Mouse (Mus musculus) lung, embryonic 16.5 days (tissue): ENCODE results near the gene Mfrp. TPM values are rescaled to one million over a fixed set of nuclear protein-coding genes. Genes with fewer than 3 reads are reported as not detected.

Experiments
- ATAC-seq: fragments of 200-750 bp; cut with Nextera tagmentation; 2 replicates; pipeline ENCODE4 v1.8.0; 2017; ENCODE audit warnings: low read depth, mild to moderate bottlenecking, moderate library complexity
- H3K27ac ChIP-seq: fragments of 300-500 bp; sonication (generic); 2 replicates; pipeline ENCODE4 v1.5.1; 2014; ENCODE audit warnings: mild to moderate bottlenecking, control low read depth, low read length
- H3K27me3 ChIP-seq: fragments of 300-500 bp; sonication (generic); 2 replicates; pipeline ENCODE4 v1.6.1; 2014; ENCODE audit warnings: low read depth, low read length, mixed read lengths; ENCODE audit not compliant: control insufficient read depth, insufficient read depth
- H3K36me3 ChIP-seq: fragments of 300-500 bp; sonication (generic); 2 replicates; pipeline ENCODE4 v1.6.1; 2014; ENCODE audit warnings: low read length; ENCODE audit not compliant: control insufficient read depth, insufficient read depth
- H3K4me1 ChIP-seq: fragments of 300-500 bp; sonication (generic); replicated peaks from 2 replicates; pipeline ENCODE4 v1.6.1; 2014; ENCODE audit warnings: low read length, mixed read lengths; ENCODE audit not compliant: control insufficient read depth, insufficient read depth
- H3K4me2 ChIP-seq: fragments of 300-500 bp; sonication (generic); 2 replicates; pipeline ENCODE4 v1.6.1; 2014; ENCODE audit warnings: low read depth, low read length, control low read depth
- H3K4me3 ChIP-seq: fragments of 300-500 bp; sonication (generic); 2 replicates; pipeline ENCODE4 v1.5.1; 2014; ENCODE audit warnings: mild to moderate bottlenecking, low read length, control low read depth
- H3K9ac ChIP-seq: fragments of 300-500 bp; sonication (generic); 2 replicates; pipeline ENCODE4 v1.6.1; 2014; ENCODE audit warnings: low read length, control low read depth
- H3K9me3 ChIP-seq: fragments of 300-500 bp; sonication (generic); 2 replicates; pipeline ENCODE4 v1.6.1; 2016; ENCODE audit warnings: low read length; ENCODE audit not compliant: control insufficient read depth
- WGBS: fragments of 180-500 bp; shearing (Covaris S2); extraction: QIAGEN DNeasy Blood & Tissue Kit; methylation state at CpG from one replicate; pipeline ENCODE4 v1.1.7; 2014; 5-methylcytosine and 5-hydroxymethylcytosine counted together
- polyA plus RNA-seq: library from polyadenylated mRNA; unstranded; fragments of >200 nt; fragmentation: Nextera tagmentation; extraction: Ambion mirVana; gene quantifications from 2 replicates; pipeline ENCODE4 v1.2.1, GENCODE M21; 2015

Gene Mfrp
- polyA plus RNA-seq, 1 experiment from 2014 or later, result 0.21 TPM

DNA sequence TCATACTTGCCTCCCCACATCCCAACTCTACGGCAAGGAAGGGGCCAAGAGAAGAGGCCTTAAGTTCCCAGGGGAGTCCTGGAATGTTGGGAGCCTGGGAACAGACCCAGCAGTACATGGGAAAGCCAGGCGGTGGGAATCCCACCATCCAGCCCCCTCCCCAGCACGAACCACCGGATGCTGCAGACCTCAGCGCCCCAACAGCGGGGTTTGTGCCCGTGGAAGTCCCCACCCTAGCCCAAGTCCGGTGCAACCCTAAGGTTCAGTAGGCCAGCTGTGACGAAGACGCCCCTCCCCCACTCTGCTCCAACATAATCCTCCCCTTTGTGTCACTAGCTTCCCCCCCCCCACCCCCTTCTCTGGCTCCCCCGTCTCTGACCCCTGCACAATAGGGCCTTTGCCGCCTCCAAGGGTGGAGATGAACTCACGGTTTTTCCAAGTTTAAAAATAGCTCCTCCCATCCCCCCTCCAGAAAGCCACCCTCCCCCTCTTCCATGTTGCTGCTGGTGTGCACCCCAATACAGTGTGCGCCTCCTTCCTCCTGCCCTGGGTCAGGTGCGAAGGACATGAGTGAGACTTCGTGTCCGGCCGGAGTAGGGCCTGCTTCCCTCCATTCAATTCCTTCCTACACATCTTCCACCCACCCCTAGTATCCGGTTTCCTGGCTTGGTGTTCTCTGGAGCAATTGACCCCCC is 29.2 kb downstream of the Mfrp start:
- H3K4me3 ChIP-seq, result peak overlapping the region; percentile 50
- no peaks in the 10 kb centered on the region for H3K9me3 ChIP-seq
- H3K4me1 ChIP-seq, result peaks cover 53% of the 10 kb centered on the region
- peaks cover 7% of the 10 kb centered on the region for H3K27me3 ChIP-seq
- whole genome bisulfite sequencing, result 22% methylated on average over 19 of the region's 19 CpGs
- peak overlapping the region; percentile 70 for H3K9ac ChIP-seq
- peak overlapping the region; percentile 82 for H3K4me2 ChIP-seq
- ATAC-seq, result peak; percentile 45
- H3K27ac ChIP-seq, result peak overlapping the region; percentile 93
- no peaks in the 10 kb centered on the region for H3K36me3 ChIP-seq

DNA sequence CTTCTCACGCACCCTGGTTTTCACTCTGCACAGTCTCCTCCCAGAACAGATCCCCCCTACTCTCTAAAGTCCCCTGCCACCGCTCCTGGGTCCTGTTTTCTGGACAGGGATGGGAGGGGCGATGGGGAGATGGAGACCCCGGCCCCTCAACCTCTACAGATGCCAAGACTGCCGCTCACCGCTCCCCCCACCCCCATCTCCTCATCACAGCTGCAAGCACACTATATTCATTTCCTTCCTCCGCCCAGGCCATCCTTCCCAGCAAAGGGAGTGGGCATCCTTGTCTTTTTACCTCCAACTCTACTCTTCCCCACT is 29.7 kb downstream of the Mfrp start:
- Histone ChIP-seq H3K9ac (peak overlapping the region; percentile 31; the same call in 1 of the 2 replicates), H3K9me3 (no peaks in the 10 kb centered on the region), H3K4me2 (peak overlapping the region; percentile 82), H3K27ac (peak overlapping the region; percentile 93), H3K4me1 (peaks cover 56% of the 10 kb centered on the region), H3K36me3 (no peaks in the 10 kb centered on the region), H3K27me3 (peaks cover 7% of the 10 kb centered on the region), H3K4me3 (peak overlapping the region; percentile 19; the same call in 1 of the 2 replicates)
- WGBS, result 41% methylated on average over 7 of the region's 7 CpGs
- ATAC-seq, result no peak

DNA sequence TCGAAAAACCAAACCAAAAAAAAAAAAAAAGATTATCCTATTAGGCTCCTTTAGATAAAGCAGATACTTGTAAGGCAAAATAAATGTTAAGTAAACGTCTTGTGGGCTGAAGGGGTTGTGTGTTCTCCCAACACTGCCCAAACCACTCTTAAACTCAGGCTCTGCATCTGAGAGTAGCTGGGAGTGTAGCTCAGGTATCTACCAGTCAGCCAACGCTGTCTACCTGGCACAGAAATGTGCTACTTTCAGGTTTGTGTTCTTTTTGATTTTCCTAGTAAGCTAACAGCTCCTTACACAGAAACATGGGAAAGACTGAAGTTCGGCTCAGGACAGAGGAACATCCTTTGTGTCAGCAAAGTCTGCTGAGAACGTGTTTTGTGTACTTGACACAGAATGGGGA is 30.7 kb downstream of the Mfrp start:
- H3K27me3 ChIP-seq, result peaks cover 7% of the 10 kb centered on the region
- no peaks in the 10 kb centered on the region for H3K36me3 ChIP-seq
- ATAC-seq, result no peak
- no peak overlapping the region for H3K4me2 ChIP-seq
- H3K4me1 ChIP-seq, result peaks cover 58% of the 10 kb centered on the region
- no peak overlapping the region for H3K4me3 ChIP-seq
- whole genome bisulfite sequencing, result 38% methylated on average over 5 of the region's 5 CpGs
- no peak overlapping the region for H3K9ac ChIP-seq
- H3K9me3 ChIP-seq, result no peaks in the 10 kb centered on the region
- peak overlapping the region; percentile 93 for H3K27ac ChIP-seq

DNA sequence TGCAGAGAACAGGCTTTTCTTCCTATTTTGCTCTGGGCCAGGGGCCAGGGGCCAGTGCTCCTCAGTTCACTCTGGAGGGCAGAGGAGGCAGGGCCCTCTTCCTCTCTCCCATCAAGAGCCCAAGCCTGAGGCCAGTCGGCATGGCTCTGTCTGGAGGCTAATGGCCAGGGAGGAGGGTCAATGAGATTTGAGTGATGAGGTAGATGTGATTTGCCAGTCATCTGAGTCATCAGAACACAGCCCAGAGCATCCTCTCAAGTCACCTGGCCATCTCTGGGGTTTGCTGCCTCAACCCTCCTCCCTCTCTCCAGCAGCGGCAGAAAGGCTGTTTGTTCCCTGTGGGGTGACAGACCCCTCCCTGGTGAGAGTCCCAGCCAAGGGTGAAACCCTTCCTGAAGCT is 31.8 kb downstream of the Mfrp start:
- no peak for ATAC-seq
- WGBS, result 10% methylated on average over 2 of the region's 2 CpGs
- H3K4me2 ChIP-seq, result peak overlapping the region; percentile 76
- peak overlapping the region; percentile 72 for H3K9ac ChIP-seq
- peak overlapping the region; percentile 93 for H3K27ac ChIP-seq
- H3K4me3 ChIP-seq, result peak overlapping the region; percentile 68
- H3K27me3 ChIP-seq, result peaks cover 7% of the 10 kb centered on the region
- no peaks in the 10 kb centered on the region for H3K9me3 ChIP-seq
- no peaks in the 10 kb centered on the region for H3K36me3 ChIP-seq
- H3K4me1 ChIP-seq, result peaks cover 52% of the 10 kb centered on the region

GRCm38 (mm10) chr9:44134101-44134850 is 32.7 kb downstream of the Mfrp start, which contains the start of gene Mcam:
Mcam (plus strand) TSS chr9:44134469.
- Histone ChIP-seq H3K4me1 (peaks cover 45% of the 10 kb centered on the region), H3K27me3 (peaks cover 7% of the 10 kb centered on the region), H3K4me3 (peak within 1 kb of the TSS; percentile 68), H3K36me3 (no peaks in the 10 kb centered on the region), H3K4me2 (peak within 1 kb of the TSS; percentile 76), H3K9ac (peak within 1 kb of the TSS; percentile 72), H3K9me3 (no peaks in the 10 kb centered on the region), H3K27ac (peak within 1 kb of the TSS; percentile 93)
- under 1% methylated on average over 44 of the region's 55 CpGs for WGBS
- peak; percentile 27 for ATAC-seq

GRCm38 (mm10) chr9:44134851-44135730 is 33.6 kb downstream of the Mfrp start:
- Histone ChIP-seq H3K4me2 (peak overlapping the region; percentile 76), H3K4me1 (peaks cover 41% of the 10 kb centered on the region), H3K36me3 (no peaks in the 10 kb centered on the region), H3K4me3 (peak overlapping the region; percentile 68), H3K9me3 (no peaks in the 10 kb centered on the region), H3K27ac (peak overlapping the region; percentile 93), H3K9ac (peak overlapping the region; percentile 72), H3K27me3 (peaks cover 7% of the 10 kb centered on the region)
- ATAC-seq, result peak; percentile 6; the same call in 1 of the 2 replicates
- under 1% methylated on average over 44 of the region's 49 CpGs for WGBS

DNA sequence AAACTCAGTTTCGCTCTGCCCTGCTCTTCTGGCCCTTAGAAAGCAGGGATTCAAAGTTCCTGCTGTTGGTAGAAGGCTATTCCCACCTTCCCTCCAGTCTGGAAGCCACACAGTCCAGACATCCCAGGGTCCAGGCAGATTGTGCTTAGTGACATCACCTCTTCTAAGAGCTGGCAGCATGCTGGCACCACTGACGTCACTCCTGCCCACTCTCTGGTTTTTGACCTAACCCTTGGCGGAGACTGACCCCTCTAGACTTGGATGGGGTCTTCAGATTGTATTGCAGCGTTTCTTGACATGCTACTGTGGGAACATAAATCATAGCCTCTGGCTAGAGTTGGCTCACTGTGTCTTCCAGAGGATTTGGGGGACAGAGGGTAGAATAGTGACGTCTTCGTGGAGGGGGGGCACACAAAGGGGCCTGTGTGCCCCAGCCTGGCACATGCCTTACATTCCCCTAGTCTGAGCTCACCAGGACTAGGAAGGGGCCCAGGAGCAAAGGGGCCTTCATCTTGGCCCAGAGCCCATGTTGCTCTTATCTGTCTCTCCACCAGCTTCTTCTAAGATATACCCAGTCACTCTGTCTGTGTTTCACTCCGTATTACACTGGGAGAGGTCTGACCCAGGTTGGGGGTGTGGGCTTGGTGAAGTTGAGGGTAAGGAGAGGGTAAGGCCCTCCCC is 34.3 kb downstream of the Mfrp start:
- 0 out of 2 replicates have a peak, but pooled peaks have one; percentile 10 for ATAC-seq
- WGBS, result 17% methylated on average over 7 of the region's 7 CpGs
- peaks cover 33% of the 10 kb centered on the region for H3K4me1 ChIP-seq

DNA sequence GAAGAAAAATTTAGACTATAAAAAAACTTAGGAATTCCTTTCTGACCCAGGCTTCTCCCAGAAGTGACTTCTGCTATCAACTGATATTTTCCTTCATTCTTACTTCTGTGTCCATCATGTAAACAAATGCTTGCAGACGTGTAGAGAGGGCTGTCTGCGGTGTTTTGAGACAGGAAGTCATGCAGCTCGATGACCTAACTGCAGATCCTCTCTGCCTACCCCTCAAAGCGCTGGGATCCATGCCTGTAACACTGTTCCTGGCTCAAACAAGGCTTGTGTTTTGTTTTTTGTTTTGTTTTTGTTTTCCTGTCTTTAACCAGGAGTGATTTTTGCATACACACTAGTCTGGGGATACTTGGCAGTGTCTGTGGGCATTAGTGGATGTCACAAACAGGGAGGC is 36.3 kb downstream of the Mfrp start:
- 31% methylated on average over 4 of the region's 4 CpGs for WGBS
- Histone ChIP-seq H3K9ac (no peak overlapping the region), H3K27ac (no peak overlapping the region), H3K36me3 (peaks cover 5% of the 10 kb centered on the region), H3K4me1 (peaks cover 30% of the 10 kb centered on the region), H3K4me2 (no peak overlapping the region), H3K9me3 (no peaks in the 10 kb centered on the region), H3K4me3 (no peak overlapping the region), H3K27me3 (peaks cover 7% of the 10 kb centered on the region)
- no peak for ATAC-seq

More for the DNA sequence above, 34.3 kb downstream of the Mfrp start:
- H3K9me3 ChIP-seq, result no peaks in the 10 kb centered on the region
- H3K9ac ChIP-seq, result peak overlapping the region; percentile 72
- H3K27ac ChIP-seq, result peak overlapping the region; percentile 93
- peak overlapping the region; percentile 68 for H3K4me3 ChIP-seq
- H3K27me3 ChIP-seq, result peaks cover 7% of the 10 kb centered on the region
- H3K4me2 ChIP-seq, result peak overlapping the region; percentile 76
- H3K36me3 ChIP-seq, result no peaks in the 10 kb centered on the region
